Mouse (Mus musculus) C2C12 (cell line): ENCODE measurements around the gene Cacng6. TPM values are rescaled to one million over a fixed set of nuclear protein-coding genes. Genes with fewer than 3 reads are reported as not detected.

Source experiments
- H3K27me3 ChIP-seq: one replicate; pipeline ENCODE4 v1.6.1; 2011; ENCODE audit not compliant: control insufficient read depth, insufficient read depth, insufficient read length
- H3K36me3 ChIP-seq: one replicate; pipeline ENCODE4 v1.6.1; 2011; ENCODE audit not compliant: control insufficient read depth, insufficient read depth
- H3K4me3 ChIP-seq: one replicate; pipeline ENCODE4 v1.5.1; 2011; ENCODE audit warnings: mild to moderate bottlenecking, control low read depth; ENCODE audit not compliant: poor library complexity, insufficient read depth, severe bottlenecking
- H3K79me2 ChIP-seq: one replicate; pipeline ENCODE4 v1.6.1; 2011; ENCODE audit not compliant: control insufficient read depth, insufficient read depth
- H3K79me3 ChIP-seq: one replicate; pipeline ENCODE4 v1.6.1; 2011; ENCODE audit warnings: low read depth, control low read depth
- H3ac ChIP-seq: one replicate; pipeline ENCODE3; 2011; ENCODE audit warnings: low read depth; ENCODE audit not compliant: control insufficient read depth, insufficient read length
- CEBPB ChIP-seq: IDR thresholded peaks from one replicate; pipeline ENCODE4 v1.6.1; 2011; ENCODE audit warnings: low read depth, mild to moderate bottlenecking, control low read depth, moderate library complexity
- CTCF ChIP-seq: IDR thresholded peaks from one replicate; pipeline ENCODE4 v1.5.1; 2011; ENCODE audit not compliant: control insufficient read depth, insufficient read depth, insufficient read length
- FOSL1 ChIP-seq: IDR thresholded peaks from one replicate; pipeline ENCODE4 v1.8.0; 2011; ENCODE audit warnings: mild to moderate bottlenecking, low read length; ENCODE audit not compliant: poor library complexity, insufficient read depth, severe bottlenecking
- MAX ChIP-seq: IDR thresholded peaks from one replicate; pipeline ENCODE4 v1.6.1; 2011; ENCODE audit warnings: mild to moderate bottlenecking, control low read depth
- MYOD1 ChIP-seq: IDR thresholded peaks from one replicate; pipeline ENCODE4 v1.6.1; 2011; ENCODE audit warnings: low read depth; ENCODE audit not compliant: control insufficient read depth, insufficient read length
- MYOG ChIP-seq: IDR thresholded peaks from one replicate; pipeline ENCODE4 v1.6.1; 2011; ENCODE audit not compliant: control insufficient read depth, insufficient read length; ENCODE audit errors: extremely low read depth
- USF1 ChIP-seq: IDR thresholded peaks from one replicate; pipeline ENCODE4 v1.6.1; 2011; ENCODE audit warnings: low read depth, mild to moderate bottlenecking, control low read depth, moderate library complexity
- long read RNA-seq, 2 experiments: library from polyadenylated mRNA; unstranded; transcript quantifications; one replicate each; pipeline ENCODE4 v2.0.0; 2019 to 2020
- polyA plus RNA-seq: library from polyadenylated mRNA; unstranded; fragments of >200 nt; fragmentation: generic; extraction: Trizol; gene quantifications from one replicate; pipeline ENCODE4 v1.2.1, GENCODE M21; 2012; ENCODE audit warnings: missing spikeins

The Cacng6 gene
- 0.27 TPM for polyA plus RNA-seq
- long read RNA-seq, experiment 1: 0 reads
- long read RNA-seq, experiment 2, partial matches to known transcripts: 0 of 1 reads
- long read RNA-seq, experiment 2, other reads (novel, unspliced or antisense): 0 of 1 reads

DNA sequence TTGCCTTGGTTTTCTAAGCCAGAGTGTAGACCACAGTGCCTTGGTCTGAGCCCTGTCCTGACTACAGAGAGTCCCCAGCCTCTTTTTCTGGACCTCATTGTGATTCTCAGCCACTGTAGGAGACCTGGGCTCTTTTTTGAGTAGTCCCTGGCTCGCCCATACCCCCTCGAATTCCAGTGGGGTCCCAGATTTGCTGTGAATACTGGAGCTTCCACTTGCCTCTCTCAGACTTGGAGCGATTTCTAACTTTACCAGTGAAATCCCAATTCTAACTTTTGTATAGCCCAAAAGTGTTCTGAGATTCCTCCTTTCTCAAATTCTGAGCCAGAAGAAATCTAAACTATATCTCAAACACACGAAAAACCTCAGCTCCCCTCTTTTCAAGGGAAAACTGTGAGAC lies at the start of gene Cacng6:
Cacng6 (plus strand) TSS at position 301 of the 400 bp plus-strand sequence.
- Histone ChIP-seq H3K4me3 (no peak within 1 kb of the TSS), H3ac (no peak within 1 kb of the TSS), H3K79me2 (no peaks in the 10 kb centered on the region), H3K36me3 (no peaks in the 10 kb centered on the region), H3K27me3 (no peaks in the 10 kb centered on the region), H3K79me3 (no peaks in the 10 kb centered on the region)
- TF ChIP-seq USF1 (no peak), FOSL1 (no peak), MAX (no peak), CTCF (no peak), CEBPB (no peak), MYOG (no peak), MYOD1 (no peak)

DNA sequence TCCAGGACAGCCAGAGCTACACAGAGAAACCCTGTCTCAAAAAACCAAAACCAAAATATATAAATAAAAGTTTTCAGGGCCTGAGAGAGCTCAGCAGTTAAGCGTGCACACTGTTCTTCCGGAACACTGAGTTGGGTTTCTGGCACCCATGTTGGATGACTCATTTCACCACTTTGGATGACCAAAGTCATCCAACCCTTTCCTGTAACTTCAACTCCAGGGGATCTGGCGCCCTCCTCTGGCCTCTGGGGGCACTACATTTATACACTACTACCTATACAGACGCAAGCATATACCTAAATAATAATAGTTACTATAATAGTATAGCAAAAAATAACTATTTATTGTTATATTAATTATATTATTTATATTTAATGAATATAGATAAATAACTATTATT lies 47.2 kb upstream of the Cacng6 start:
- no peak for TF ChIP-seq MYOG
- peak; percentile 13 for TF ChIP-seq CTCF
- Histone ChIP-seq H3ac (no peak overlapping the region), H3K79me2 (no peaks in the 10 kb centered on the region), H3K79me3 (no peaks in the 10 kb centered on the region), H3K4me3 (no peak overlapping the region), H3K36me3 (no peaks in the 10 kb centered on the region), H3K27me3 (no peaks in the 10 kb centered on the region)

DNA sequence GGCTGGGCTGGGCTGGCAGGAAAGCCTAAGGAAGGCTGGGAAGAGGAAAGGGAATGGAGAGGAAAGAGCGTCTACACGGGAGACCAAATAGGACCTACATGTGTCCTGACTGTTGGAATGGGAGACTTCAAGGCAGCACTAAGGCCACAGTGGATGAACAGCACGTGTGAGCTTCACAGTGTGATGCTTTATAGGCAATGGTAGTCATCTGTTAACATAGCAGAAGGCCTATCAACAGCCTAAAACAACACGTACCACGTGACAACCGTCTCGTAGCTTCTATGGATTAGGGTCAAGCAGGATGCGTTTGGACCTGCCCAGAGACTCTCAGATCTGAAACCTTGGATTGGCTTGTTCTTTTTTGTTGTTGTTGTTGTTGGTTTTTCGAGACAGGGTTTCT lies 41.9 kb upstream of the Cacng6 start:
- no peak overlapping the region for H3K4me3 ChIP-seq
- TF ChIP-seq MYOG (no peak), MAX (no peak), USF1 (no peak), FOSL1 (no peak), MYOD1 (no peak)
- no peaks in the 10 kb centered on the region for H3K79me3 ChIP-seq
- no peaks in the 10 kb centered on the region for H3K36me3 ChIP-seq
- no peaks in the 10 kb centered on the region for H3K27me3 ChIP-seq
- H3ac ChIP-seq: no peak overlapping the region
- no peaks in the 10 kb centered on the region for H3K79me2 ChIP-seq

DNA sequence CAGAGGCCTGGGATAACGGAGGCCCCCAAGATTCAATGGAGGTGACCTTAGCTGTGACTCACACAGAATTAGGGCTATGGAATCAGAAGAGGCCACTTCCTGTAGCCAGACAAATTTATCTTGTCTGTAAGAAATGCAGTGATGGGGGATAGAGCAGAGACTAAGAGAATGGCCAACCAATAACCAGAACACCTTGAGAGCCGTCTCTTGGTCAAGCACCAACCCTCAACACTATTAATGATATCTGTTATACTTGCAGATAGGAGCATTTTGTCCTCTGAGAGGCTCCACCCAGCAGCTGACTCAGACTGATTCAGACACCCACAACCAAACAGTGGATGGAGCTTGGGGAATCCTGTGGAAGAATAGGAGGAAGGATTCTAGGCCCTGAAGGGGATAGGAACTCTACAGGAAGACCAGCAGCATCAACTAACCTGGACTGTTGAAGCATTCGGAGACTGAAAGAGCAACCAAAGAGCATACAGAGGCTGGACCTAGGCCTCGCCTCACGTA lies 39.1 kb upstream of the Cacng6 start:
- Histone ChIP-seq H3ac (no peak overlapping the region), H3K4me3 (no peak overlapping the region), H3K27me3 (no peaks in the 10 kb centered on the region), H3K36me3 (no peaks in the 10 kb centered on the region), H3K79me2 (no peaks in the 10 kb centered on the region), H3K79me3 (no peaks in the 10 kb centered on the region)
- no peak for TF ChIP-seq CTCF

DNA sequence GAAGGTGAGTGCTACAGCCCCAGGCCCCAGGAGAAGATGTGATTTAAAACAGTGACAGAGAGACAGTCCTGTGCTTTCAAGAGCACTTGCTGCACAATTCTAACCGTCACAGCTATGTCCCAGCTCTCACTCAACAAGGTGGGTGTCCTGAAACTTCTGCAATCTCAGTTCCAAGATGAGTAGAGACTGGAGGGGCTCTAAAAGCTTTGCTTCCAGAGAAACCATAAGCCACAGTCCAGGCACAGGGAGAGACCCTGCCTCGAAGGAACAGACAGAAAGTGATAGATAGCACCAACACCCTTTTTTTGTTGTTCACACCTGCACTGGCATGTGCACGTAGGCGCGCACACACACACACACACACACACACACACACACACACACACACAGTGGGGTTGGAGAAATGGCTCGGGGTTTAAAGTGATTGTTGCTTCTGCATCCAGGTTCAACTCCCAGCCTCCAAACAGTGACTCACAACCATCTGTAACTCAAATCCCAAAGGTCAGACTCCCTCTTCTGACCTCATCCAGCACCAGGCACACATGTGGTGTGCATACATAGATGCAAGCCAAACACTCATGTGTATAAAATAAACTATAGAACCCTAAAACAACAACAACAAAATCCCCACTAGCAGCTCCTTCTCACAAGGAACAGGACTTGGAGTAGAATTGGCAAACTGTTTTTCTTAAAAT lies 37.8 kb upstream of the Cacng6 start:
- Histone ChIP-seq H3K27me3 (no peaks in the 10 kb centered on the region), H3K36me3 (no peaks in the 10 kb centered on the region), H3K79me3 (no peaks in the 10 kb centered on the region), H3K4me3 (no peak overlapping the region), H3K79me2 (no peaks in the 10 kb centered on the region), H3ac (no peak overlapping the region)
- no peak for TF ChIP-seq MYOG
- no peak for TF ChIP-seq USF1
- TF ChIP-seq MYOD1: no peak
- TF ChIP-seq MAX: no peak
- TF ChIP-seq FOSL1: no peak
- TF ChIP-seq CTCF: no peak
- TF ChIP-seq CEBPB: no peak

DNA sequence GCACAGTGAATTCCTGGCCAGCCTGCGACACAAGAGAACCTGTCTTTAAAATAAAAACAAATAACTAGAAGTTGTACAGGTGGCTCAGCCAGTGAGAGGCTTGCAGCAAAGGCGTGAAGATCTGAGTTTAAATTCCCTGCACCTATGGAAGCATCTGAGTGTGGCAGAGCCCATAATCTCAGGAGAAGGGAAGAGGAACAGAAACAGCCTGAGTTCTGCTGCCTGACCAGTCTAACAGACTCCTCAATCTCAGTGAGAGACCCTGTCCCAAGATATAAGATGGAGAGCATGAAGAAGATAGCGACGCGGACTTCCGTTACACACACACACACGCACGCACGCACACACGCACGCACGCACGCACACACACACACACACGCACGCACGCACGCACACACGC lies 36.2 kb upstream of the Cacng6 start:
- H3K79me3 ChIP-seq: no peaks in the 10 kb centered on the region
- no peak overlapping the region for H3K4me3 ChIP-seq
- H3K36me3 ChIP-seq: no peaks in the 10 kb centered on the region
- no peaks in the 10 kb centered on the region for H3K27me3 ChIP-seq
- H3ac ChIP-seq: no peak overlapping the region
- no peaks in the 10 kb centered on the region for H3K79me2 ChIP-seq
- TF ChIP-seq CEBPB (no peak), CTCF (no peak), MYOG (no peak), MYOD1 (no peak), MAX (no peak), USF1 (no peak), FOSL1 (no peak)
